Mouse (Mus musculus): Measurements from ENCODE around the gene Dclk1.

DNA sequence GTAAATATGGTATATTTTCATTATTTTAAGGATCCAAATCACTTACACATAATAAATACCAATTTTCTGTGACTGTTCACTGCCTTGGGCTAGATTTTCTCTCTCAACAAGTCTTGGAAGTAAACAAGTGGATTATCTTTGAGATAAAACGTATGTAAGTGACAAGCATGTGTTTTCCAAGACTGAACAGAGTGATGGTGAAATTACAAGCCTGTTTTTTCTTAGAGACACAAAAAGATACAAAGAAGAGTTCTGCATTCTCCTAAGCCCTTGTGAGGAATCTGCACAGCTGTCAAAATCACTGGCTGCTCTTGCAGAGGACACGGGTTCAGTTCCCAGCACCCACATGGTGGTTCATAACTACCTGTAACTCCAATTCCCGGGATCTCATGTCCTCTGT is 151.4 kb downstream of the Dclk1 start:
- TF ChIP-seq TCF12 (IDR thresholded peaks at IDR 0.05; ENCODE audit: insufficient read depth, poor library complexity, severe bottlenecking) (no peak), POLR2A (IDR thresholded peaks at IDR 0.05; ENCODE audit: insufficient read length, low read depth) (no peak), USF1 (IDR thresholded peaks at IDR 0.05; ENCODE audit: low read depth) (no peak), POLR2AphosphoS2 (IDR thresholded peaks at IDR 0.05; ENCODE audit: insufficient read length, low read depth) (no peak)

Measured in myocyte (in vitro differentiated cells).